Mouse (Mus musculus): ENCODE measurements at regions not wholly inside any gene's neighbourhood (a gene's known extent, or its start where the extent isn't known, plus 50 kb on each side); places are given as distances from the start of the nearest gene placed in this dataset.

DNA sequence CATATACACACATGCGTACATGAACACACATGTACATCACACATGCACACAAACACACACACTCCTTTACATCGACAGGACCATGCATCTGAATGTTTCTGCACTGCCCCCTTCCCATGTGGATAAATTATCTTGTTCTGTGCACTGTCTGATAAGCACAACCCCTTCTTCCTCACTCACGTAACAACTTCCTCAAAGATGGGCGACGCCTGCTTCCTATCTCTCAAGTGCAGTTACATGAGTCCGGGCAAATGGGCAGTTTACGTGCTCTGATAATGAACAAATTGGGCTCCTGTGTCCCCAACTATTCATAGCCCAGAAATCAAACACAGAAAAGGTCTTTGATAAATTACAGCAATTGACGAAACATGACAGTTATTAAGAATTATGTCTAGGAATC is 242.9 kb upstream of the Kcnab2 start:
- DNase-seq = no peak

GRCm38 (mm10) chr4:152719416-152720127 is 241.9 kb upstream of the Kcnab2 start:
- DNase-seq = no peak

- no peak for DNase-seq
Measured at GRCm38 (mm10) chr4:152710339-152710738, 232.7 kb upstream of the Kcnab2 start.

DNA sequence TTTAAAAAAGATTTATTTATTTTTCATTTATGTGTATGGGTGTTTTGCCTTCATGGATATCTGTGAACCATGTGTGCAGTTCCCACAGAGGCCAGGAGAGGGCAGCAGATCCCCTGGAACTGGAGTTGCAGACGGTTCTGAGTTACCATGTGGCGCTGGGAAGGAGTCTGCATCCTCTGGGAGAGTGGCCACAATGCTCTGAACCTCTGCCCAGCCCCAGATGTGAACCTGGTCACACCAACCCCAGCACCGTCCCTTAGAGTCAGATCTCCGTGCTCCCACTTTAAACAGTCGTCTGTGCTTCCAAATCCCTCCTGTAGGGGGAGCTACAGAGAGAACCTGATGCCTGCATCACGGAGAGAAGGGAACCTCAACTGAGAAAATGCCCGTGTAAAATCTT is 222.5 kb upstream of the Kcnab2 start:
- no peak for DNase-seq

GRCm38 (mm10) chr4:152697247-152697960 is 219.7 kb upstream of the Kcnab2 start:
- peak; percentile 19 for DNase-seq

DNA sequence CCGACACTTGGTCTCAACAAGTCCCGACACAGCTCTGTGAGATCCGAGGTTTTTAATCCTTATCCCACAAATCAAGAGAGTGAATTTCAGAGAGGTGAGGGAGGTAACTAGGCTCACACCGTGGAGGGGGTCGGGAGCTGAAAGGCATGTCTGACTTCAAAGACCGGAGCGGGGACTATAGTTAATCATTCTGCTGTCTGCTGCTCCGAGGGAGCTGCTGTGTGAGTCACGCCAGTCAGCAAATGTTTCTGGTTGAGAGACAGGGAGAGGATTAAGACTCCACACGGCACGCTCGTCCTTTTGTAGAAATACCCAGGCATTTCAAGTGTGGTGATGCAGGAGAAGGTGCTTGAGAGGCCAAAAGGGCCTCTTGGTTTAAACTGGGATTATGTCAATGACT is 214.1 kb upstream of the Kcnab2 start:
- DNase-seq = no peak

- no peak for DNase-seq
Measured at GRCm38 (mm10) chr4:152691302-152691701, 213.6 kb upstream of the Kcnab2 start.

DNA sequence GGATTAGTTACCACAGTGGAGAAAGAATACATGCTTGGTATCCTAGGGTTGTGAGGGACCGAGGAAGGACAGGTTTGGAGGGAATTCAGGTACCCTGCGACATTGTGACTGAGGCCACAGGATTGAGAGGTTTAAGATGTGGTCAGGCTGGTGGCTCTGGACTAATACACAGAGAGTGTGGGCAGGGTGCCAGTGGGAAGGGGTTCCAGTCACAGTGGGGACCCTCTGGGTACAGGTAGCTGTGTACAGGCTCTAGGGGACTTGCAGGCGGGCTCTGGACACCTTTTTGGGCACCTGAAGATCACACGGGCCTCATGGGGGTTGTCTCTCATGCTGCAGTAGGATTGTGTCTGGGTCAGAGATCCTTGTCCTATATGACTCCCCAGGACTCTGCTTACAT is 213.1 kb upstream of the Kcnab2 start:
- DNase-seq = no peak

- DNase-seq = no peak
Measured at GRCm38 (mm10) chr4:152689831-152690230, 212.2 kb upstream of the Kcnab2 start.

DNA sequence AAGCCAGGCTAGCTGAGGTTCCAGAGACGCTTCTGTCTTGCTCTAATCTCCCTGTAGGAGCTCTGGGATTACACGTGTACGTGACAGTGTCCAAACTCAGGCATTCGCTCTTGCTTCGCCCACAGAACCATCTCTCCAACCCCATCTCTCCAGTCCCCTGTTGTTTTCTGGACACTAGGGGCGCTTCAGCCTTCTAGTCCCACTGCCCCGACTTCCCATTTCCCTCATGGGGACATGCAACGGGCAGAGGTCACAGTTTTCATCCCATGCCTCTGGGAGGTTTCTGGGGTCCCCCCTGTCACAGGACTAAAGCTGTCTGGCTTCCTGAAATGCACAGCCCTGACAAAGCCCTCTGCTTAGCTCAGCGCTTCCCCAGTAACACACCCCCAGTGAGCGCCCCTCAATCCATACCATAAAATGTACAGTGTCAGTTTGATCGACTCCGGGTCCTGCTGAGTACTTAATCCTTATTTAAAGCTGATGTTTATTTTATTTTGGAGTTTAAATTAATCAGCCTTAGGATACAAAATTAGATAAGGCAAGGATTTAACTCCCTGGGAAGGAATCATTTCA is 208.9 kb upstream of the Kcnab2 start:
- no peak for DNase-seq

DNA sequence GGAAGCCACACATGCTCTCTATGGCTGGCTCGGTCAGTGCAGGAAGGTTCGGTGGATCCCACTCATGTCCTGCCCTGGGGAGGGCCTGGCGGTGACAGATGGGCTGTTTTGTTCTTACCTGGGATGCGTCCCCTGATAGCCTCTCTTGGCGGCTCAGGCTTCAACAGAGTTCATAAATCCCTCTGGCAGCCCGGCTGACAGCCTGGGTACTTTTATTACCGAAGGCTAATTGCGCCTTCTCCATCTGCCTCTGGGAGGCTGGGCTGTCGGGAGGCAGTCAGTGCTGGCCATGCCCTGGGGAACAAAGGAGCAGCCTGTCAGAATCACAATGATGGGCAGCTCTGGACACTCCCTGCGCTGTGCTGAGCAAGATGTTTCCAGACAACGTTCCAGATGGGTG is 196.5 kb upstream of the Kcnab2 start:
- no peak for DNase-seq

DNA sequence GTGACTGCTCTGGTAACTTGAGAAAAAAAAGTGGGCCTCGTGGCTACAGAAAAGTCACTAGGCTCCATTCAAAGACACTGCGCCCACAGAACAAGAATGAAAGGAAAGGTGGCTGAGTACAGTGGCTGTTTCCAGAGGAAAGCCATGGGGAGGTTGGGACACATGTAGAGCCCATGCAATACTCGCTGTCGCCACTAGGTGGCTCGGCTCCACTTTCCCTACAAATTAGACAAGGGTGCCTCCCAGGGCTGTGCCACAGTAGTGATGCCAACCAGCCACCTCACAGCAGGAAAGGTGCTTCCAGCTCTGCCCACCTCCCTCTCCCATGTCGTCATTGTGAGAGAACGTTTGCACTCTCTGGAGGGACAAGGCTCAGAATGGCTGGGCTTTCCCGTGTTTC is 185.8 kb upstream of the Kcnab2 start:
- no peak for DNase-seq

GRCm38 (mm10) chr4:152663069-152663468 is 185.4 kb upstream of the Kcnab2 start:
- no peak for DNase-seq

- no peak for DNase-seq
Measured at GRCm38 (mm10) chr4:152662439-152662838, 184.8 kb upstream of the Kcnab2 start.

GRCm38 (mm10) chr4:152650198-152650597 is 172.5 kb upstream of the Kcnab2 start:
- no peak for DNase-seq

DNA sequence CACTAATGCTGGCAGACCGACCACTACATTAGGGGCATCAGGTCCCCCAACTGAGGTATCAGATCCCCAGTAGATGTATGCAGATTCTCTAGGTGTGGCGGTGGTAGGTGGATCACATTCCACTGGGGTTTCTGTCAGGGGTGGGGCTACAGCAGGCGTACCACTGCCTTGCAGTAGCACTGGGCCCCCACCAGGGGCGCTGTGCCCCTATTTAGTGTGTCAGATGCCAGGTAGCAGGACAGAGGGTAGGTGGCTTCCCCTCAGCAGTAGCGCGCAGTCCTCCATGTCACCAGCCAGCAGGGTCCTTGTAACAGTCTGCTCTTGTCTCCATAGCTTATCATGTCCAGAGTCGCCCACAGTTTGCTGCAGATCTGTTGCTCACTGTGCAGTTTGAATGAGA is 169.9 kb upstream of the Kcnab2 start:
- DNase-seq = peak; percentile 24

- no peak for DNase-seq
Measured at GRCm38 (mm10) chr4:152647084-152647483, 169.4 kb upstream of the Kcnab2 start.

- no peak for DNase-seq
Measured at GRCm38 (mm10) chr4:152637088-152637487, 159.4 kb upstream of the Kcnab2 start.

- DNase-seq = no peak
Measured at GRCm38 (mm10) chr4:152633896-152634295, 156.2 kb upstream of the Kcnab2 start.

DNA sequence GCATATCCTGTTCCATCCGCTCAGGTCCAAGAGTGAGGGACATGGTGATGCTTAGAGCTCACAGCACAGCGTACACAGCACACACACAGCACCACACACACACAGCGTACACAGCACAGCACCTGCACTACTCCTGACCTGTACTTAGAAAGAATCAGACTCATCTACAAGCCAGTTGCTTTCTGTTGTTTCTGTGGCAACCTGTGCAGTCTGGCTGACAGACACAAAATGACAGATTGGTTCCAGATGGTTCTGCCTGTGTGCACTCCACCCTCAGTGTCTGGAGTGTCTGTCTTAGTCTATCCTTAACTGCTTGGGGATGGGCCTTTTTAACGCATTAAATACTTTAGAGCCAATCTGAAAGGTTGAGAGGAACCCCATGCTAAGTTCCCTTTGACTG is 150.4 kb upstream of the Kcnab2 start:
- no peak for DNase-seq

- peak; percentile 36 for DNase-seq
Measured at GRCm38 (mm10) chr4:152625032-152626003, 147.6 kb upstream of the Kcnab2 start.

DNA sequence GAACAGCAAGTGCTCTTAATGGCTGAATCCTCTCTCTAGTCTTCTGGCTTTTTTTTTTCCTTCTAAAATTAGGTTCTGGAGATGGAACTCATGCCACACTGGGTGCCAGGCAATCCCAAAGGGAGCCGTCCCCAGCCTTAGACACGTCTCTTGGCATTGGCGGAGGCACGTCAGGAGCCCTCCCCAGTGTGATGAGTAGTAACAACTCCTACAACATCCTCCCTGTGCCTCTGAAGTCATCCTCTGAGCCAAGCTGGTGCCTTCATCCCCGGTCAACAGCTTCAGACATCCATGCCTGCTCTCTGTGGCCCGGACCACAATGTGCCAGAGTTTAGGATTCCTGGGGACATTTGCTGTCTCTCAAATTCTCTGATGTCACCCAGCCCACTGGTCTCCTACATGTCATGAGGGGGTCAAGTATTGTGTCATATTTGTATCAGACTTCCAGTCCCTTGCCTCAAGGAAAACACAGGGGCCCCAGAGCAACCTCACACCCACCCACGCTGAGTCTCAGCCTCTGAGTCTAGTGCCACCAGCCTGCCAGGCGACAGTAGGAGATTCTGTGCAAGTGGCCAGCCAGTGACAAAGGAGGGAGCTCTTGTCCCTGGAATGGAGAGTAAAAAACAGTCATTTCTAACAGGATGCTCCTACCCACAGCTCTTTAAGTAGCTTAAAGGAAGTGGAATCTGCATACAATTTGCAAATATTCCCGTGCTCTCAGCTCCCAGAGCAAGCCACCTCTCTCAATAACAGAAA is 144.5 kb upstream of the Kcnab2 start:
- no peak for DNase-seq
